Mouse (Mus musculus) embryonic facial prominence, embryonic 11.5 days (tissue): ENCODE measurements around the gene C130032M10Rik. TPM values are rescaled to one million over a fixed set of nuclear protein-coding genes. Genes with fewer than 3 reads are reported as not detected.

Source experiments
- ATAC-seq: fragments of 200-750 bp; cut with Nextera tagmentation; replicated peaks from 2 replicates; pipeline ENCODE4 v1.8.0; 2017; ENCODE audit warnings: low read depth; ENCODE audit not compliant: insufficient number of reproducible peaks, low FRiP score, low TSS enrichment
- DNase-seq: peaks from one replicate; pipeline ENCODE4 v3.0.0-alpha.2; 2015; ENCODE audit warnings: low spot score
- H3K27ac ChIP-seq: fragments of 300-500 bp; sonication (generic); replicated peaks from 2 replicates; pipeline ENCODE4 v1.5.1; 2014; ENCODE audit warnings: mild to moderate bottlenecking, low read depth, low read length, control low read depth
- H3K27me3 ChIP-seq: fragments of 300-500 bp; sonication (generic); 2 replicates; pipeline ENCODE4 v1.6.1; 2014; ENCODE audit warnings: mild to moderate bottlenecking, low read length, moderate library complexity, mixed read lengths; ENCODE audit not compliant: control insufficient read depth, insufficient read depth
- H3K36me3 ChIP-seq: fragments of 300-500 bp; sonication (generic); replicated peaks from 2 replicates; pipeline ENCODE4 v1.6.1; 2014; ENCODE audit warnings: low read depth, mild to moderate bottlenecking, low read length, moderate library complexity, mixed read lengths; ENCODE audit not compliant: control insufficient read depth, insufficient read depth
- H3K4me1 ChIP-seq: fragments of 300-500 bp; sonication (generic); 2 replicates; pipeline ENCODE4 v1.6.1; 2014; ENCODE audit warnings: low read length, mixed read lengths; ENCODE audit not compliant: control insufficient read depth, insufficient read depth
- H3K4me2 ChIP-seq: fragments of 300-500 bp; sonication (generic); 2 replicates; pipeline ENCODE4 v1.6.1; 2014; ENCODE audit warnings: low read depth, mild to moderate bottlenecking, control low read depth, low read length, moderate library complexity
- H3K4me3 ChIP-seq: fragments of 300-500 bp; sonication (generic); 2 replicates; pipeline ENCODE4 v1.5.1; 2014; ENCODE audit warnings: low read depth, low read length, control low read depth
- H3K9ac ChIP-seq: fragments of 300-500 bp; sonication (generic); replicated peaks from 2 replicates; pipeline ENCODE4 v1.6.1; 2014; ENCODE audit warnings: mild to moderate bottlenecking, control low read depth, low read length
- H3K9me3 ChIP-seq: fragments of 300-500 bp; sonication (generic); replicated peaks from 2 replicates; pipeline ENCODE4 v1.6.1; 2016; ENCODE audit warnings: mild to moderate bottlenecking, low read length, inconsistent platforms, mixed read lengths; ENCODE audit not compliant: control insufficient read depth
- WGBS: fragments of 180-500 bp; shearing (Covaris S2); extraction: QIAGEN DNeasy Blood & Tissue Kit; methylation state at CpG from one replicate; pipeline ENCODE4 v1.1.7; 2014; 5-methylcytosine and 5-hydroxymethylcytosine counted together
- polyA plus RNA-seq: library from polyadenylated mRNA; unstranded; fragments of >200 nt; fragmentation: Nextera tagmentation; extraction: Ambion mirVana; gene quantifications from 2 replicates; pipeline ENCODE4 v1.2.1, GENCODE M21; 2014

Gene C130032M10Rik
- not detected in 2 replicates for polyA plus RNA-seq

- WGBS = 85% methylated on average over 11 of the region's 11 CpGs
- no peaks in the 10 kb centered on the region for H3K4me1 ChIP-seq
- H3K4me2 ChIP-seq = no peak within 1 kb of the TSS
- peaks cover 12% of the 10 kb centered on the region for H3K9me3 ChIP-seq
- DNase-seq (no peak), ATAC-seq (no peak)
- H3K27ac ChIP-seq = no peak within 1 kb of the TSS
- H3K36me3 ChIP-seq = peaks cover 18% of the 10 kb centered on the region
- H3K9ac ChIP-seq = no peak within 1 kb of the TSS
- H3K27me3 ChIP-seq = no peaks in the 10 kb centered on the region
- H3K4me3 ChIP-seq = no peak within 1 kb of the TSS
Observed at GRCm38 (mm10) chr9:114515364-114515763, at the start of gene C130032M10Rik. TSS of gene C130032M10Rik (plus strand) at chr9:114515697.

- no peak overlapping the region for H3K9ac ChIP-seq
- H3K27ac ChIP-seq = no peak overlapping the region
- 72% methylated on average over 7 of the region's 7 CpGs for WGBS
- H3K4me2 ChIP-seq = no peak overlapping the region
- no peak for ATAC-seq
- 0 out of 2 replicates have a peak, but pooled peaks cover 2% of the 10 kb centered on the region for H3K36me3 ChIP-seq
- no peaks in the 10 kb centered on the region for H3K9me3 ChIP-seq
- no peaks in the 10 kb centered on the region for H3K4me1 ChIP-seq
- no peak overlapping the region for H3K4me3 ChIP-seq
- DNase-seq = no peak
- no peaks in the 10 kb centered on the region for H3K27me3 ChIP-seq
Observed at GRCm38 (mm10) chr9:114466871-114467270, 48.6 kb upstream of the C130032M10Rik start.

GRCm38 (mm10) chr9:114468217-114468616 is 47.3 kb upstream of the C130032M10Rik start:
- 0 out of 2 replicates have a peak, but pooled peaks cover 2% of the 10 kb centered on the region for H3K36me3 ChIP-seq
- ATAC-seq = no peak
- no peak overlapping the region for H3K4me3 ChIP-seq
- H3K9me3 ChIP-seq = no peaks in the 10 kb centered on the region
- no peaks in the 10 kb centered on the region for H3K27me3 ChIP-seq
- WGBS = 81% methylated on average over 5 of the region's 5 CpGs
- no peak overlapping the region for H3K4me2 ChIP-seq
- no peak overlapping the region for H3K27ac ChIP-seq
- H3K9ac ChIP-seq = no peak overlapping the region
- no peak for DNase-seq
- H3K4me1 ChIP-seq = no peaks in the 10 kb centered on the region

GRCm38 (mm10) chr9:114468701-114469100 is 46.8 kb upstream of the C130032M10Rik start:
- Histone ChIP-seq H3K4me1 (no peaks in the 10 kb centered on the region), H3K4me3 (no peak overlapping the region), H3K4me2 (no peak overlapping the region), H3K27ac (no peak overlapping the region), H3K27me3 (no peaks in the 10 kb centered on the region), H3K9ac (no peak overlapping the region), H3K9me3 (no peaks in the 10 kb centered on the region), H3K36me3 (0 out of 2 replicates have a peak, but pooled peaks cover 2% of the 10 kb centered on the region)
- 91% methylated on average over 4 of the region's 4 CpGs for WGBS
- ATAC-seq (no peak), DNase-seq (no peak)

GRCm38 (mm10) chr9:114471892-114472291 is 43.6 kb upstream of the C130032M10Rik start:
- H3K9ac ChIP-seq = no peak overlapping the region
- H3K27me3 ChIP-seq = no peaks in the 10 kb centered on the region
- DNase-seq = no peak
- H3K4me3 ChIP-seq = no peak overlapping the region
- no peaks in the 10 kb centered on the region for H3K36me3 ChIP-seq
- ATAC-seq = no peak
- H3K4me2 ChIP-seq = no peak overlapping the region
- H3K9me3 ChIP-seq = no peaks in the 10 kb centered on the region
- no peak overlapping the region for H3K27ac ChIP-seq
- WGBS = 88% methylated on average over 7 of the region's 7 CpGs
- no peaks in the 10 kb centered on the region for H3K4me1 ChIP-seq

DNA sequence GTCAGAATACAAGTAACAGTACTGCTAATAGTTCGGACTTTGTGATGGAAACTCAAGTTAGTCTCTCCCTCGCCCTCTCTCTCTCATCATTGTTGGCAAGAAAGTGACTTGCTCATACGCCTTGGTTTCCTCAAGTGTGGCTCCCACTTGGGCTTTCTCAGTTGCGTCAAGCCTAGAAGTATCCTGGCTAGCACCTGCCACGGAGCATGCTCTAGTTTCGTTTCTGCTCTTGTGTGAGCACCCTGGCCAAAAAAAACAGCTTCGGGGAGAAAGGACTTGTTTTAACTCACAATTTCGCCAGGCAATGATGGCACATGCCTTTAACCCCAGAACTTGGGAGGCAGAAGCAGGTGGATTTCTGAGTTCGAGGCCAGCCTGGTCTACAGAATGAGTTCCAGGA is 38.5 kb upstream of the C130032M10Rik start:
- H3K4me2 ChIP-seq = no peak overlapping the region
- no peaks in the 10 kb centered on the region for H3K36me3 ChIP-seq
- no peaks in the 10 kb centered on the region for H3K9me3 ChIP-seq
- H3K4me1 ChIP-seq = no peaks in the 10 kb centered on the region
- no peaks in the 10 kb centered on the region for H3K27me3 ChIP-seq
- 96% methylated on average over 9 of the region's 9 CpGs for WGBS
- ATAC-seq (no peak), DNase-seq (no peak)
- H3K4me3 ChIP-seq = no peak overlapping the region
- no peak overlapping the region for H3K27ac ChIP-seq
- H3K9ac ChIP-seq = no peak overlapping the region

DNA sequence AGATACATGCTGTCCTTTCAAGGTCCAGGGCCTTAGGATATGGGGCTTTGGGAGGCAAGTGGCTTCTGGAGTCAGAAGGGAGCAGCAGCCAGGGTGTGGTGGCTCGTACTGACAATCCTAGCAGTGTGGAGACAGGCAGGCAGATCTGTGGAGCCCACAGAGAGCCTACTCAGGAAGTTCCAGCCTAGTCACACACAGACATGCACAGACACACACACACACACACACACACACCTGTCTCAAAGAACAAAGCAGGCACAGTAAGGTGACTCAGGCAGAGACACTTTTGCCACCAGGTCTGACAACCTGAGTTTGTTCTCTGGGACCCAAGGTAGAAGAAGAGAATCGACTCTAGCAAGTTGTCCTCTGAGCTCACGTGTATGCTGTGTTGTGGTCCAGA is 34.6 kb upstream of the C130032M10Rik start:
- 73% methylated on average over 3 of the region's 3 CpGs for WGBS
- H3K9ac ChIP-seq = no peak overlapping the region
- no peaks in the 10 kb centered on the region for H3K9me3 ChIP-seq
- H3K4me1 ChIP-seq = no peaks in the 10 kb centered on the region
- no peaks in the 10 kb centered on the region for H3K27me3 ChIP-seq
- H3K27ac ChIP-seq = no peak overlapping the region
- ATAC-seq (no peak), DNase-seq (no peak)
- no peaks in the 10 kb centered on the region for H3K36me3 ChIP-seq
- no peak overlapping the region for H3K4me3 ChIP-seq
- no peak overlapping the region for H3K4me2 ChIP-seq

- Histone ChIP-seq H3K9me3 (no peaks in the 10 kb centered on the region), H3K27ac (no peak overlapping the region), H3K27me3 (no peaks in the 10 kb centered on the region), H3K4me3 (no peak overlapping the region), H3K36me3 (no peaks in the 10 kb centered on the region), H3K4me2 (no peak overlapping the region), H3K4me1 (no peaks in the 10 kb centered on the region), H3K9ac (no peak overlapping the region)
- DNase-seq = no peak
- ATAC-seq = no peak
- 78% methylated on average over 5 of the region's 5 CpGs for WGBS
Observed at GRCm38 (mm10) chr9:114484771-114485170, 30.7 kb upstream of the C130032M10Rik start.
